Mouse (Mus musculus) kidney, adult 2 months (tissue): ENCODE data around the gene Szrd1.

Experiments
- CTCF ChIP-seq: fragments of 200-500 bp; conservative IDR thresholded peaks from 2 replicates; pipeline ENCODE4 v1.5.1; 2011; ENCODE audit warnings: low read depth, mild to moderate bottlenecking, control low read depth, low read length, moderate library complexity, mixed read lengths; ENCODE audit not compliant: insufficient read depth, insufficient read length
- POLR2A ChIP-seq: fragments of 200-500 bp; IDR thresholded peaks from one replicate; pipeline ENCODE4 v1.6.1; 2011; ENCODE audit warnings: low read depth, low read length, control low read depth

GRCm38 (mm10) chr4:141138425-141139115 is 1.0 kb downstream of the Szrd1 start:
- TF ChIP-seq CTCF: no peak
- TF ChIP-seq POLR2A: no peak
